Mouse (Mus musculus): ENCODE data around the gene Pde4dip. TPM values are rescaled to one million over a fixed set of nuclear protein-coding genes. Genes with fewer than 3 reads are reported as not detected.

Pde4dip gene
- polyA plus RNA-seq, 1 experiment from 2014 or later = 9.9 TPM

GRCm38 (mm10) chr3:97642001-97642400 lies 246.5 kb downstream of the Pde4dip start:
- H3K4me2 ChIP-seq = no peak overlapping the region
- no peaks in the 10 kb centered on the region for H3K9me3 ChIP-seq (replicated peaks)
- 69% methylated on average over 9 of the region's 9 CpGs for WGBS (ENCODE audit: insufficient replicate concordance)
- no peaks in the 10 kb centered on the region for H3K36me3 ChIP-seq
- ATAC-seq = no peak
- H3K4me1 ChIP-seq = no peaks in the 10 kb centered on the region
- no peak overlapping the region for H3K4me3 ChIP-seq
- H3K9ac ChIP-seq = no peak overlapping the region
- H3K27ac ChIP-seq = no peak overlapping the region
- no peaks in the 10 kb centered on the region for H3K27me3 ChIP-seq (replicated peaks)

- no peak overlapping the region for H3K4me3 ChIP-seq
- WGBS (ENCODE audit: insufficient replicate concordance) = 73% methylated on average over 4 of the region's 4 CpGs
- no peak overlapping the region for H3K9ac ChIP-seq
- H3K27ac ChIP-seq = no peak overlapping the region
- H3K4me1 ChIP-seq = no peaks in the 10 kb centered on the region
- no peak overlapping the region for H3K4me2 ChIP-seq
- ATAC-seq = no peak
- H3K36me3 ChIP-seq = no peaks in the 10 kb centered on the region
- H3K27me3 ChIP-seq (replicated peaks) = no peaks in the 10 kb centered on the region
- no peaks in the 10 kb centered on the region for H3K9me3 ChIP-seq (replicated peaks)
Observed at GRCm38 (mm10) chr3:97641396-97641795, 247.1 kb downstream of the Pde4dip start.

Small RNAs within 50 kb of the gene (microRNA-seq; reads per million reads assigned to microRNA genes)
- not detected for gene Mir7225

Other genes with a start within 250 kb of the Pde4dip start
- gene Prkab2, start 230.5 kb downstream of the Pde4dip start, polyA plus RNA-seq (2016; fragmentation: Nextera tagmentation; extraction: Ambion mirVana) = 2.8 and 3.1 TPM in 2 replicates
- gene Gm17651, start 214.0 kb downstream of the Pde4dip start, polyA plus RNA-seq (2016; fragmentation: Nextera tagmentation; extraction: Ambion mirVana) = not detected in 2 replicates
- gene Sec22b, start 12.5 kb upstream of the Pde4dip start, polyA plus RNA-seq (2016; fragmentation: Nextera tagmentation; extraction: Ambion mirVana) = 67.1 and 69.2 TPM in 2 replicates
- 8.7 and 10.1 TPM in 2 replicates for gene Notch2, start 124.8 kb upstream of the Pde4dip start, polyA plus RNA-seq (2016; fragmentation: Nextera tagmentation; extraction: Ambion mirVana)

Measured in liver, embryonic 12.5 days (tissue).